Mouse (Mus musculus) liver, postnatal 0 days (tissue): ENCODE data around the gene Cxcr5. TPM values are rescaled to one million over a fixed set of nuclear protein-coding genes. Genes with fewer than 3 reads are reported as not detected.
A peak's percentile ranks its signal among the peaks of the same experiment; 100 is the strongest.

ENCODE experiments used
- ATAC-seq: fragments of 200-750 bp; cut with Nextera tagmentation; 2 replicates; pipeline ENCODE4 v1.8.0; 2017; ENCODE audit warnings: mild to moderate bottlenecking, moderate library complexity
- DNase-seq: peaks from one replicate; pipeline ENCODE4 v3.0.0-alpha.2; 2016
- H3K27ac ChIP-seq: fragments of 300-500 bp; sonication (generic); 2 replicates; pipeline ENCODE4 v1.5.1; 2014; ENCODE audit warnings: antibody characterized with exemption, moderate library complexity, mild to moderate bottlenecking, low read depth
- H3K27me3 ChIP-seq: fragments of 300-500 bp; sonication (generic); 2 replicates; pipeline ENCODE4 v1.6.1; 2014; ENCODE audit warnings: low read length, control low read depth, mixed read lengths; ENCODE audit not compliant: insufficient read depth
- H3K36me3 ChIP-seq: fragments of 300-500 bp; sonication (generic); replicated peaks from 2 replicates; pipeline ENCODE4 v1.6.1; 2014; ENCODE audit warnings: mild to moderate bottlenecking, control low read depth, low read length, moderate library complexity, mixed read lengths; ENCODE audit not compliant: insufficient read depth
- H3K4me1 ChIP-seq: fragments of 300-500 bp; sonication (generic); 2 replicates; pipeline ENCODE4 v1.6.1; 2014; ENCODE audit warnings: antibody characterized with exemption, mild to moderate bottlenecking, control low read depth; ENCODE audit not compliant: insufficient read depth
- H3K4me2 ChIP-seq: fragments of 300-500 bp; sonication (generic); 2 replicates; pipeline ENCODE4 v1.6.1; 2014; ENCODE audit warnings: low read depth, mild to moderate bottlenecking, low read length, moderate library complexity, mixed read lengths
- H3K4me3 ChIP-seq: fragments of 300-500 bp; sonication (generic); 2 replicates; pipeline ENCODE4 v1.5.1; 2014; ENCODE audit warnings: low read depth, low read length
- H3K9ac ChIP-seq: fragments of 300-500 bp; sonication (generic); replicated peaks from 2 replicates; pipeline ENCODE4 v1.6.1; 2014; ENCODE audit warnings: mild to moderate bottlenecking, moderate library complexity
- H3K9me3 ChIP-seq: fragments of 300-500 bp; sonication (generic); 2 replicates; pipeline ENCODE4 v1.6.1; 2016; ENCODE audit warnings: mild to moderate bottlenecking, control low read depth, low read length, mixed read lengths
- CTCF ChIP-seq: sonication (generic); IDR thresholded peaks from 2 replicates; pipeline ENCODE4 v1.5.1; 2016; ENCODE audit warnings: antibody characterized with exemption, low read depth
- EP300 ChIP-seq: IDR thresholded peaks from 2 replicates; pipeline ENCODE4 v1.6.1; 2016; ENCODE audit warnings: antibody characterized with exemption, low read depth, mild to moderate bottlenecking
- WGBS: fragments of 180-500 bp; shearing (Covaris S2); extraction: QIAGEN DNeasy Blood & Tissue Kit; methylation state at CpG from one replicate; pipeline ENCODE4 v1.1.7; 2014; ENCODE audit not compliant: insufficient replicate concordance; 5-methylcytosine and 5-hydroxymethylcytosine counted together
- polyA plus RNA-seq: library from polyadenylated mRNA; unstranded; fragments of >200 nt; fragmentation: Nextera tagmentation; extraction: Ambion mirVana; gene quantifications from 2 replicates; pipeline ENCODE4 v1.2.1, GENCODE M21; 2015

Cxcr5 gene
- polyA plus RNA-seq, 1 experiment from 2014 or later, result 0.55 TPM

GRCm38 (mm10) chr9:44473184-44473583 lies 88.5 kb downstream of the Cxcr5 start:
- no peaks in the 10 kb centered on the region for H3K9me3 ChIP-seq
- TF ChIP-seq CTCF (peak; percentile 59), EP300 (no peak)
- 59% methylated on average over 3 of the region's 3 CpGs for WGBS
- H3K4me1 ChIP-seq, result peaks cover 10% of the 10 kb centered on the region
- 0 out of 2 replicates have a peak, but pooled peaks cover 3% of the 10 kb centered on the region for H3K27me3 ChIP-seq
- no peak overlapping the region for H3K9ac ChIP-seq
- H3K27ac ChIP-seq, result no peak overlapping the region
- DNase-seq, result no peak
- no peak for ATAC-seq
- no peaks in the 10 kb centered on the region for H3K36me3 ChIP-seq
- H3K4me3 ChIP-seq, result no peak overlapping the region
- no peak overlapping the region for H3K4me2 ChIP-seq

DNA sequence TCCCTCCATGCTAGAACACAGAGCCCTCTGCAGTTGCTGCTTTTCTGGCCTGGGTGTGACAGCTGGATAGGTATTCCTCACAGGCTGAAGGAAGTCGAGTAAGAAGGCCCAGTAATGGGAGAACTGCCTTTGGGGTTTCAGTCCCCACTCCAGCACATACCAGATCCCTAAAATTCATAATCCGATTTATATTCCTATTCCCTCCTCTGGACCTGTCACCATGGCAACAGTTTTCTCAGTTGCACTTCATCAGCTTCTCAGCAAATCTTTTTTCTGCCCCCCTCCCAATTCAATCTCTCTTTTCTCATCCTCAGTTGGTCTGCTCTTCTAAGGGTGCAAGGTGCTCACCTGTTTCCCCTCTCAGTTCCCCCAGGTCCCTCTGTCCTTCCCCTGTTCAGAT lies 92.9 kb downstream of the Cxcr5 start:
- Histone ChIP-seq H3K27ac (no peak overlapping the region), H3K4me2 (no peak overlapping the region), H3K36me3 (no peaks in the 10 kb centered on the region), H3K4me3 (no peak overlapping the region), H3K4me1 (no peaks in the 10 kb centered on the region), H3K9me3 (no peaks in the 10 kb centered on the region), H3K27me3 (0 out of 2 replicates have a peak, but pooled peaks cover 3% of the 10 kb centered on the region), H3K9ac (no peak overlapping the region)
- TF ChIP-seq EP300 (no peak), CTCF (no peak)
- ATAC-seq, result no peak
- WGBS, result 45% methylated on average over 2 of the region's 2 CpGs
- DNase-seq, result no peak

DNA sequence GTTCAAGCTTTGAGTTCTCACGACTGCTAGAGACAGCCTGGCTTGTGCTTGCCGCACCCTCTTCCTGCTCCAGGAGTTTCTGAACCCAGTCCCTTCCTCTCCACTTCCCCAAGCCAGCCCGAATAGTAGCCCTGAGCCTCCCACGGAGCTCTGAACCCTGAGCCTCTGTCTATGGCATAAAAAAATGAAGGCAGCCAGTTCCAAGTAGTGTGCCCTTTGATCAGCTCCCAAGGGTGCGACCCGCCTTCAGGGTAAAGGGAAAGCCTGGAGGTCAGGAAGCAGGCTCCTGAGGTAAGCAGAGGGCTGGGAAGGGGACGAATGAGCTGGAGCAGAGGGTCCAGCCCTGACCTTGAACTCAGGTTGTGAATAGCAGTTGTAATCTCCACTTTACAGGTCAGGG lies 93.5 kb downstream of the Cxcr5 start:
- H3K4me1 ChIP-seq, result no peaks in the 10 kb centered on the region
- WGBS, result 42% methylated on average over 7 of the region's 7 CpGs
- H3K36me3 ChIP-seq, result no peaks in the 10 kb centered on the region
- H3K27me3 ChIP-seq, result 0 out of 2 replicates have a peak, but pooled peaks cover 3% of the 10 kb centered on the region
- no peak overlapping the region for H3K4me2 ChIP-seq
- ATAC-seq (no peak), DNase-seq (no peak)
- no peak overlapping the region for H3K9ac ChIP-seq
- H3K4me3 ChIP-seq, result no peak overlapping the region
- TF ChIP-seq CTCF (no peak), EP300 (no peak)
- H3K9me3 ChIP-seq, result no peaks in the 10 kb centered on the region
- H3K27ac ChIP-seq, result no peak overlapping the region

GRCm38 (mm10) chr9:44461950-44462349 lies 99.7 kb downstream of the Cxcr5 start:
- WGBS, result 48% methylated on average over 5 of the region's 5 CpGs

More at GRCm38 (mm10) chr9:44461950-44462349, 99.7 kb downstream of the Cxcr5 start:
- Histone ChIP-seq H3K27me3 (peaks cover 7% of the 10 kb centered on the region; the same call in 1 of the 2 replicates), H3K4me1 (no peaks in the 10 kb centered on the region), H3K4me3 (no peak overlapping the region), H3K36me3 (no peaks in the 10 kb centered on the region), H3K9ac (no peak overlapping the region), H3K4me2 (no peak overlapping the region), H3K27ac (no peak overlapping the region), H3K9me3 (no peaks in the 10 kb centered on the region)
- TF ChIP-seq EP300 (no peak), CTCF (no peak)
- 0 out of 2 replicates have a peak, but pooled peaks have one; percentile 33 for ATAC-seq
- DNase-seq, result peak; percentile 28

Other genes with a start within 250 kb of the Cxcr5 start
- gene C2cd2l, start 241.6 kb downstream of the Cxcr5 start, polyA plus RNA-seq, result 10.1 and 11.4 TPM in 2 replicates
- gene Dpagt1, start 235.9 kb downstream of the Cxcr5 start, polyA plus RNA-seq, result 19.0 and 19.4 TPM in 2 replicates
- gene H2afx, start 227.2 kb downstream of the Cxcr5 start, polyA plus RNA-seq, result 152 and 164 TPM in 2 replicates
- gene Hmbs, start 217.6 kb downstream of the Cxcr5 start, polyA plus RNA-seq, result 517 and 539 TPM in 2 replicates
- gene Vps11, start 200.2 kb downstream of the Cxcr5 start, polyA plus RNA-seq, result 12.1 and 13.3 TPM in 2 replicates
- 5.2 and 6.6 TPM in 2 replicates for gene Hyou1, start 182.4 kb downstream of the Cxcr5 start, polyA plus RNA-seq
- 178 and 188 TPM in 2 replicates for gene Slc37a4, start 165.0 kb downstream of the Cxcr5 start, polyA plus RNA-seq
- 1,409 and 1,489 TPM in 2 replicates for gene Rps25, start 154.7 kb downstream of the Cxcr5 start, polyA plus RNA-seq
- 48.0 and 50.4 TPM in 2 replicates for gene Trappc4, start 154.3 kb downstream of the Cxcr5 start, polyA plus RNA-seq
- 11.8 and 12.5 TPM in 2 replicates for gene Ccdc84, start 143.3 kb downstream of the Cxcr5 start, polyA plus RNA-seq
- gene Foxr1, start 120.7 kb downstream of the Cxcr5 start, polyA plus RNA-seq, result not detected in 2 replicates
- gene Upk2, start 106.9 kb downstream of the Cxcr5 start, polyA plus RNA-seq, result not detected in 2 replicates
- 2.0 and 2.2 TPM in 2 replicates for gene Bcl9l, start 79.1 kb downstream of the Cxcr5 start, polyA plus RNA-seq
- gene Ddx6, start 43.0 kb upstream of the Cxcr5 start, polyA plus RNA-seq, result 5.3 and 6.3 TPM in 2 replicates
- gene Treh, start 111.4 kb upstream of the Cxcr5 start, polyA plus RNA-seq, result 0.94 and 1.4 TPM in 2 replicates
- gene Phldb1, start 173.3 kb upstream of the Cxcr5 start, polyA plus RNA-seq, result 1.5 and 2.2 TPM in 2 replicates
- gene Arcn1, start 206.0 kb upstream of the Cxcr5 start, polyA plus RNA-seq, result 53.5 and 58.4 TPM in 2 replicates
- 23.6 and 24.5 TPM in 2 replicates for gene Ift46, start 206.0 kb upstream of the Cxcr5 start, polyA plus RNA-seq
- gene Tmem25, start 237.4 kb upstream of the Cxcr5 start, polyA plus RNA-seq, result 5.6 and 6.0 TPM in 2 replicates
- gene Ttc36, start 241.2 kb upstream of the Cxcr5 start, polyA plus RNA-seq, result 588 and 688 TPM in 2 replicates